Mouse (Mus musculus): ENCODE results near the gene Exoc8. TPM values are rescaled to one million over a fixed set of nuclear protein-coding genes. Genes with fewer than 3 reads are reported as not detected.

Gene Exoc8
- total RNA-seq, 2 experiments from 2014 or later, result 6.2 to 7.3 TPM

DNA sequence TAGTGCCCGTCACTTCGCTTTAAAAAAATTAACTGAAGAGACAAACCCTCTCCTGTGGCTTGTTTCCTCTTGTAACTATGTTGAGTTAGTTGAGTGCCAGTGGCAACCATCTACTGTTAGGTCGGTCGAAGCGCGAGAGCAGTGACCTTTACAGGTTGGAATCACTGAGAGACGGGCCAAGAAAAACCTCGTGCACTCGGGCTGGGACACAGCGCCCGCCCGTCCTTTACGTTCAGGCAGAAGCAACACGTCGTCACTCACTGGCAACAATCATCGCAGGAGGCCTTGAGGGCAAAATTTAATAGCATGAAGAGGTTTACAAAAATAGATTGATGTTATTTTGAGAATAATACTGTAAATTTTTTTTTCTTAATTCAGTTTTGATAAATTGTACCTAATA lies 12.4 kb upstream of the Exoc8 start:
- DNase-seq, result no peak

DNA sequence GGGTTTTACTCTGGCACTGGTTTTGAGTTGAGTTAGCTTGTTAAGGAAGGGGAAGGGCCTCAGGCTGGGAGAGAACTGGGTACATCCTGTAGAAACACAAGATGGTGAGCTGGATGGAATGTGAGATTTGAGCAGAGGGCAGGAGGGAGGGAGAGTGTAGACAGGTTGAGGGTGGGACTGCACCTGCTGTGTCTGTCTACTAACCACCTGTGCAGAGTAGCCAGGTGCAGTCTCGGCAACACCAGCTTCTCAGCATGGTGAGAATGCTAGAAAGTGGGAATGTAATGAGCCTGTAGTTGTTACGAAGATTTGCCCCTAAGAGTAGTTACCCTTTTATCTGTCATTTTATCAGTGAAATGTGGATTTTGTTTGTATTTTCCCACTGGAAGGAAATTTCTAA lies 8.0 kb upstream of the Exoc8 start:
- DNase-seq, result no peak

GRCm38 (mm10) chr8:124903198-124903597 lies 5.7 kb upstream of the Exoc8 start:
- DNase-seq, result no peak

- DNase-seq, result no peak
Observed at GRCm38 (mm10) chr8:124898251-124898905, 873 bp upstream of the Exoc8 start.

- peak; percentile 76 for DNase-seq
Observed at GRCm38 (mm10) chr8:124896632-124897385, 696 bp downstream of the Exoc8 start.

- DNase-seq, result no peak
Observed at GRCm38 (mm10) chr8:124896010-124896631, 1.4 kb downstream of the Exoc8 start.

GRCm38 (mm10) chr8:124892596-124892995 lies 4.9 kb downstream of the Exoc8 start:
- DNase-seq, result no peak

DNA sequence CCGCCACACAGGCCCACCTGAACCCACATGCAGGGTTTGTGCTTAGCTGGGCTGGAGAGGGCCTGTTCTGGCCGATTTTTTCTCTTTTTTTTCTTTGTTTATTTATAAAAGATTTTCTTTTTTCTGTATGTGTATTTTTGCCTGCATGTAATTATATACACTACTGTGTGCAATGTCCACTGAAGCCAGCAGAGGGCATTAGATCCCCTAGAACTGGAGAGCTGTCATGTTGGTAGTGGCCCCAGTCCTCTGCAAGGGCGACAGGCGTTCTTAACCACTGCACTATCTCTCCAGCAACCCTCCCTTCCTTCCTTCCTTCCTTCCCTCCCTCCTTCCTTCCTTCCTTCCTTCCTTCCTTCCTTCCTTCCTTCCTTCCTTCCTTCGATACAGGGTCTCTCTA lies 9.1 kb downstream of the Exoc8 start:
- DNase-seq, result no peak

- no peak for DNase-seq
Observed at GRCm38 (mm10) chr8:124878946-124879526, 18.5 kb downstream of the Exoc8 start.

GRCm38 (mm10) chr8:124878141-124878540 lies 19.4 kb downstream of the Exoc8 start:
- DNase-seq, result no peak

DNA sequence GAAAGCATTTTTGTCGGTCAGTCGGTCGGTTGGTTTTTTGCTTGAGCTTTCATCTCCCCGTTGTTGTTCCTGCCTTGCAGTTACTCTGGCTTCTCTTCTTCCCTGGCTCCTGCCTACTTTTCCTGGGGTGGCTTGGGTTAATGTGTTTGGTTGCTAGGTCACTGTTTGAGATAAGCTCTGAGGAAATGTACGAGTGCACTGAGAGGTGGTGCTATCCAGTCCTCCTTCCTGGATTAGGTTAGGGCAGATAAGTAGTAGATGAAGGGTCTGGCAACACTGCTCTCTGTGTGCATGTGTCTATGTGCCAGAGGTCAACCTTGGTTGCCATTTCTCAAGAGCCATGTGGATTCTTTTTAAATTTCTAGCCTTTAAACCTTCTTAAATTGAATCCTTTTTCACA lies 24.8 kb downstream of the Exoc8 start:
- DNase-seq, result no peak

DNA sequence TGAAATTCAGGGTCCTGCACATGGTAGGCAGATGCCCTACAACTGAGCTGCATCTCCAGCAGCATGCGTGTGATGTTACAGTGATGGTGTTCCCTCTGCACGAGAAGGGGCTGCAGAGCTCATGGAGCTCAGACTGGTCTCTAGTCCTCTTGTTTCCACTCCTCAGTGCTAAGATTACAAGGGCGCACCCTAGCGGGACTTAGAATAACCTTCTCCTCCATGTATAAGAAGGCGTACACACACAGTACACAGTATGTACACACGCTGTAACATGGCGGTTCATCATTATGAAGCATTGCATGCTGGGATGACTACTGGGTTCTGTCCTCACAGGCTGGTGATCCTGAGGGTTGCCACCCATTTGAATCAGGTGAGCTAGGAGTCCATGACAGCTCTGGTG lies 25.4 kb downstream of the Exoc8 start:
- no peak for DNase-seq

- no peak for DNase-seq
Observed at GRCm38 (mm10) chr8:124871474-124871873, 26.0 kb downstream of the Exoc8 start.

GRCm38 (mm10) chr8:124869708-124870107 lies 27.8 kb downstream of the Exoc8 start:
- peak; percentile 31 for DNase-seq

DNA sequence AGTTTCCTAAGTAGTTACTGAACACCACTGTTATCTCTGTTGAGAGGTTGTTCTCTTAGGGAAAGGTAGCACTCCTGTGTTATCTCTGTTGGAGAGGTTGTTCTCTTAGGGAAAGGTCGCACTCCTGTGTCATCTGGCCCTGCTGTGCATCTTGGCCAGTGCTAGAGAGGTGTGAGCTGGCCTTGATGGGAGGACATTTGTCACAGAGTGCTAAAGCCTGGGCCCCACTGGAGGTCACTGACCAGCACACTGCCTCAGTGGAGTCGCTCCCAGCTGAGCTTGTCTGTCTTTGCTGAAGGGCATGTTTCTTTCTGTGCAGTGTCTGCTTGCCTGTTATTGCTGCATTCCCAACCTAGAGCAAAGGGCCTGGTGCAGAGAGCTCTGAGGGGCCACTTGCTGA lies 30.4 kb downstream of the Exoc8 start:
- DNase-seq, result no peak

- DNase-seq, result no peak
Observed at GRCm38 (mm10) chr8:124866669-124867068, 30.8 kb downstream of the Exoc8 start.

DNA sequence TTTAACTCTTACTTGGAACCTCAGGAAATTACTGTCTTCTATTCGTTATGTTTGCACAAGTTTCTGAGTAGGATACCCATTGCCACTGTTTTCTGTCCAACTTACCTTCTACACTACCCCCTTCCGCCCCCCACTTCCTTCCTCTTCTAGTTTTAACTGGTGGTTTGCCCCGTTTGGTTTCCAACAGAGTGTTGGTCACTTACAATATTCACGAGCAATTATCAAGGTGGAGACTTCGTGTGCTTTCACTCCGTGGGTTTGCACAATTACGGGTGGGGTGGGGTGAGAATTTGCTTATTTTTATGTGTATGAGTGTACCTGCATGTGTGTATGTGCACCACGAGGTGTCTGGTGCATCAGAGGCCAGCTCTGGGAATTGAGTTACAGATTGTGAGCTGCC lies 33.8 kb downstream of the Exoc8 start:
- no peak for DNase-seq

DNA sequence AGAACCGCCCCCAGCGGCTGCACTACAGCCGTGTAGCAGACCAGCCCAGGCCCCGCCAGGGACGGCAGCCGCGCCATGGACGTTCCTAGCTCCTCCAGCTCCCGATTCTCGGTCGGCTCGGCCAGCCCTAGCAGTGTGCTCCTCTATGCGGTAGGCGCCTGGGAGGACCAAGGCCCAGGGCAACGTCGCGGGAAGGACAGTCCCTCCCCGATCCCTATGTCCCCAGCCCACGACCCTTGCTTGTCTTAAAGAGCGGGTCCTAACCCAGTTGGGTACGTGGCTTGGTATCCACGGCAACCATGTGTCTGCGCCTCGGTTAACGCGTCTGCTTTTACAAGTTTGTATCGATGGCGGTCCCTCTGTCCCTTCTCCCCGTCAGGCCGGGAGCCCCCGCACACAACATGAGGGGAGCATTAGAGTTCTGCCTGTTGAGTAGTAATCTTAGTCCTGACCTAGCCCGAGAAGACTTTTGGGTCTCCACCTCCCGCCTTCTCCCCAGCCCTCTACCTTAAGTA lies 34.3 kb downstream of the Exoc8 start:
- no peak for DNase-seq

GRCm38 (mm10) chr8:124862321-124863162 lies 35.0 kb downstream of the Exoc8 start, which contains the start of the genes Gnpat and 2810004N23Rik:
Gene Gnpat, plus strand, starts transcription at chr8:124863033.
Gene 2810004N23Rik, minus strand, starts transcription at chr8:124863120.
- peak; percentile 90 for DNase-seq

GRCm38 (mm10) chr8:124860188-124860587 lies 37.3 kb downstream of the Exoc8 start:
- no peak for DNase-seq

GRCm38 (mm10) chr8:124859466-124859865 lies 38.0 kb downstream of the Exoc8 start:
- DNase-seq, result no peak

DNA sequence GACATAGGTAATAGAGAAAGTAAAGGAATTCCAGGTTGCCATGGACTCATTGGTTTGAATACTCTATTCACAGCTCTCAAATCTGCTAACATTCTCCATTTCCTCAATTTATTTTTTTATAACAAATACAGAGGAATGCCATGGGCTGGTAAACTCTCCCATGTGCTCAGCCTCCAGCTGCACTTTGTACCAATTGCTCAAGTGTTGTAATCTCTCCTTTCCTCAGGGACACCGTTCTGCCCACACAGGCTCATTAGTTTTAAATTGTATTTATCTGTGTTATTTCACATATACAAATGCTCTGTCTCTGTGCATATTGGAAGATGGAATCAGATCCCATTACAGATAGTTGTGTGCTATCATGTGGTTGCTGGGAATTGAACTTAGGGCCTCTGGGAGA lies 44.0 kb downstream of the Exoc8 start:
- no peak for DNase-seq

All from gastrocnemius, postnatal 25 days (tissue).